In genomic region chr10:13412202-13412923, GRCm38 (mm10) we compare ENCODE assay signal across 8 mouse cellular contexts.
DNase-seq lines count a peak whose midpoint lies in the region; ATAC-seq lines count a peak whose summit lies in the region.

No protein-coding gene starts in this region.

- H3K27ac ChIP-seq in hindbrain, embryonic 16.5 days (ENCODE audit: low read depth, low read length): no peak overlapping the region
- no peak overlapping the region for H3K27ac ChIP-seq in hindbrain, embryonic 10.5 days
- H3K27ac ChIP-seq in forebrain, embryonic 16.5 days (ENCODE audit: low read length): no peak overlapping the region

- H3K36me3 ChIP-seq in hindbrain, embryonic 16.5 days (ENCODE audit: control insufficient read depth, insufficient read depth, low read length): no peaks in the 10 kb centered on the region
- H3K36me3 ChIP-seq in hindbrain, embryonic 10.5 days: no peaks in the 10 kb centered on the region
- H3K36me3 ChIP-seq in forebrain, embryonic 16.5 days (ENCODE audit: control insufficient read depth, insufficient read depth): no peaks in the 10 kb centered on the region

- intact Hi-C loops in heart, postnatal 36 days (cut with DNase I): loop anchor here (5.0 kb wide), 1 partner anchor 140 kb away; no protein-coding TSS in a partner anchor

- no peaks in the 10 kb centered on the region for H3K9me3 ChIP-seq in hindbrain, embryonic 16.5 days (ENCODE audit: control insufficient read depth, low read length)
- H3K9me3 ChIP-seq in hindbrain, embryonic 10.5 days: no peaks in the 10 kb centered on the region
- no peaks in the 10 kb centered on the region for H3K9me3 ChIP-seq in forebrain, embryonic 16.5 days (ENCODE audit: control insufficient read depth, low read length)

- H3K4me3 ChIP-seq in hindbrain, embryonic 16.5 days (ENCODE audit: low read length): no peak overlapping the region
- H3K4me3 ChIP-seq in hindbrain, embryonic 10.5 days: no peak overlapping the region
- H3K4me3 ChIP-seq in forebrain, embryonic 16.5 days (replicated peaks; ENCODE audit: low read length): no peak overlapping the region

- peaks cover 5% of the 10 kb centered on the region for H3K4me1 ChIP-seq in hindbrain, embryonic 16.5 days (ENCODE audit: control insufficient read depth, insufficient read depth, low read depth, low read length)
- H3K4me1 ChIP-seq in hindbrain, embryonic 10.5 days (replicated peaks): peaks cover 8% of the 10 kb centered on the region
- H3K4me1 ChIP-seq in forebrain, embryonic 16.5 days (replicated peaks; ENCODE audit: control insufficient read depth, insufficient read depth, low read length): peaks cover 19% of the 10 kb centered on the region

- WGBS in hindbrain, embryonic 16.5 days: 78% methylated on average over 19 of the region's 19 CpGs
- 93% methylated on average over 19 of the region's 19 CpGs for WGBS in hindbrain, embryonic 10.5 days
- WGBS in forebrain, embryonic 16.5 days: 70% methylated on average over 19 of the region's 19 CpGs

- ATAC-seq in hindbrain, embryonic 16.5 days: peak; percentile 86
- ATAC-seq in forebrain, embryonic 16.5 days: peak; percentile 85
- no peak for ATAC-seq in activated CD4-positive, CD25-positive, alpha-beta regulatory T cell, adult 4 months

- no peaks in the 10 kb centered on the region for H3K27me3 ChIP-seq in hindbrain, embryonic 16.5 days (replicated peaks; ENCODE audit: control insufficient read depth, insufficient read depth, low read length)
- no peaks in the 10 kb centered on the region for H3K27me3 ChIP-seq in hindbrain, embryonic 10.5 days (ENCODE audit: insufficient read depth, poor library complexity, severe bottlenecking)
- no peaks in the 10 kb centered on the region for H3K27me3 ChIP-seq in forebrain, embryonic 16.5 days (replicated peaks; ENCODE audit: control insufficient read depth, insufficient read depth, low read length)

- no peak overlapping the region for H3K4me2 ChIP-seq in hindbrain, embryonic 16.5 days (ENCODE audit: low read length)
- no peak overlapping the region for H3K4me2 ChIP-seq in forebrain, embryonic 16.5 days (ENCODE audit: low read length)

- no peak for DNase-seq in hindbrain, embryonic 10.5 days (ENCODE audit: low spot score)
- peak; percentile 3 to 16 for DNase-seq in adrenal gland, postnatal 36 days
- DNase-seq in heart, postnatal 36 days: peak; percentile 61 to 64
- no peak for DNase-seq in frontal cortex, adult 2 months (ENCODE audit: extremely low spot score in 1 of 2, low spot score in 1 of 2)
- DNase-seq in urinary bladder, postnatal 4 days (ENCODE audit: low spot score in 2 of 2): no peak

- no peak overlapping the region for H3K9ac ChIP-seq in hindbrain, embryonic 16.5 days (ENCODE audit: low read depth, low read length)
- H3K9ac ChIP-seq in forebrain, embryonic 16.5 days (replicated peaks; ENCODE audit: low read depth, low read length): no peak overlapping the region

Comparison
In these comparisons a context has a peak if more than half of its experiments do, and no peak if none do; other contexts are left out.
1. DNase-seq: peak in adrenal gland, postnatal 36 days (2 of 2) and heart, postnatal 36 days (2 of 2); none in hindbrain, embryonic 10.5 days (single experiment), frontal cortex, adult 2 months (0 of 2) and urinary bladder, postnatal 4 days (0 of 2).